Mouse (Mus musculus) thymus, adult 2 months (tissue): ENCODE data around the gene Cep295.
"Not testable (repeated sequence)": the region's sequence is repeated elsewhere in the genome, so short reads cannot be mapped to it uniquely, and the experiment has no call there.

Experiments used
- CTCF ChIP-seq: fragments of 200-500 bp; IDR thresholded peaks from 2 replicates; pipeline ENCODE4 v1.5.1; 2012; ENCODE audit warnings: mild to moderate bottlenecking, control low read depth, low read length, moderate library complexity, borderline replicate concordance; ENCODE audit not compliant: control insufficient read depth, poor library complexity, insufficient read depth; ENCODE audit errors: extremely low read depth
- POLR2A ChIP-seq: fragments of 200-500 bp; IDR thresholded peaks from 2 replicates; pipeline ENCODE4 v1.6.1; 2012; ENCODE audit warnings: mild to moderate bottlenecking, low read length, control low read depth, moderate library complexity; ENCODE audit not compliant: control insufficient read depth, poor library complexity, insufficient read depth; ENCODE audit errors: extremely low read depth

GRCm38 (mm10) chr9:15316296-15316695, 41.3 kb downstream of the Cep295 start:
- not testable (repeated sequence) for TF ChIP-seq POLR2A, CTCF
